Mouse (Mus musculus): ENCODE data around the gene B3gnt6.

The B3gnt6 gene

DNA sequence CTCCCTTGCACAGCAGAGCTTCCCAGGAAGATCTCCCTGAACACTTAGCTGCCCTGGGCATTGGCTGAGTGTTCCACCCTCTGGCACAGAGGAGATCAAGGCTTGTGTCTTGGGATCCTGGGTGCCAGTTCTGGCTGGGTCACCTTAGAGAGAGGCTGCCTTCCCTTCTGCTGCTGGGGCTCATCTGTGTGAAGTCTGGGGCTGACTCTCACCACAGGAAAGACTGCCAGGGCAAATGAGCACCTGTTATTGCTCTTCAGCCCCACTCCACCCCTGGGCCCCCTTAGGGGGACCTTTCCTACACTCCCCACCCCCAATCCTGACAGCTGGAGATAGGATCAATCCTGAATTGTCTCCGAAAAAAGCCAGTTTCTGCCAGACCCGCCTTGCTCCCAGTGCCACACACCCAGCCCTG lies 22.2 kb downstream of the B3gnt6 start:
- no peak for DNase-seq (ENCODE audit: low spot score)

DNA sequence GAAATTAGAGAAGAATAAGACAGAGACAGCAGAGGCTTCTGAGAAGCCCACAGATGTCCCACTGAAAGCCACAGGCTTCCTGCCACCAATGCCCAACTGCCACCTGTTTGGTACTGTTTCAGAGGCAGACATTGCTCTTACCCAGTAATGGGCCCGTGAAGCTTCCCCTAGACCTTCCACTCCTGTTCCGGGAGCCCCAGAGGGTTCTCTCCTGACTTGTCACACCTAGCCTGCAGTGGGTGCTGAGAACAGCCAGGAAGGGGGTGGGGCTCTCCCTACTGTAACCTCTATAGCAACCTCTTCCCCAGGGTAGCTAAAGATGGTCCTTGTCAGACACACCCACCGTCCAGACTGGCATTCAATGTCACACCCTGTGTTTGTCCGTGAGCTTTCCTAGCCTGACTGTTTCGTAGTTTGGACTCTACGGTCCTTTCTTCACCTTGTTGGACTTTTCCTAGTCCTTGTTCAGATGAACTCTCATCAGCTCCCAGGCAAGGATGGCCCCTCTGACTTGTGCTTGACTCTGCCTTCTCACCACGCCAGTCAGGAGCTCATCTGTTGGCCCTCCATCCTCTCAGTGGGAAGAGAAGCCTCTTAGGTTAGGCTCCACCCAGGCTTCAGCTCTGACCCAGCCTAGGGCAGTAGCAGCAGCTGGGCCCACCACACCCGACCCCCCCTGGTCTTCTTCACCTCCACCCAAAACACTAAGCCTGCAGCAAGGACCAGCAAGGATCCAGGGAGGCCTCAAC lies 22.8 kb downstream of the B3gnt6 start:
- DNase-seq (ENCODE audit: low spot score), result no peak

DNA sequence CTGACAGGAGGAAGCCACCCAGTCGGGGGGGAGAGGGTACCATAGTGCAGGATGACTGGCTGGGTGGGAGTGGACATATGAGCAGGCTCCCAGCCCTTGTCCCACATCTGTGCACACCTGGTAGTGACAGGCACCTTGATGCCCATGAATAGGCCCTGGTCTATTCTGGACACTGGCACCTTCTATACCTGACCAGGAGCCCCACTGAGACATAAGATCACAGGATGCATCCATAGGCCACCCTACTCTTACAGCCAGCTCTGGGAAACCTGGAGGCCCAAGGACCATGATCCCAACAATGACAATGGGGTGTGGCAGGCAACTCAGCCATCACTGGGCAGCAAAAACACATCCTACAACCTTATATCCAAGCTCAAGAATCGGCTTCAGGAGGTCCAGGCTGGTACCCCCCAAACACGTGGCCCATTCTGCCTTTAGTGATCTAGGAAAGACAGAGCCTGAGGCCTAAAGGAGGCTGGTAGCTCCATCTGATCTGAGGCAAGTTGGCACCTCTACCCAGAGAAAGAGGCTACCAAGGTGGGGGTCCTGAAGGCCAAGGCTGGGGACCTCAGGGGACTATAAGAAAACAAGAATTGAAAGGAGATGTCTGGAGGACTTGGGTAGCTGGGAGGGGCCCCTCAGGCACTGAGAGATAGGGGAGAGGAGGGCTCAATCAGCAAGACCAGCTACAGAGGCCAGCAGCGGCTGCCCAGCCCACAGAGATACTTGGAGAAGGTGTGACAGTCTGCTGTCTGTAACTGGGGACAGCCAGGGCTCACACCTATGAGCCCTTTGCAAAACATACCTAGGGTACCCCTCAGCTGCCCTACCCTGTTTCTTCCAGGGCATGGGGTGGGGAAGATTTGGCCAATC lies 24.2 kb downstream of the B3gnt6 start:
- DNase-seq (ENCODE audit: low spot score), result no peak

DNA sequence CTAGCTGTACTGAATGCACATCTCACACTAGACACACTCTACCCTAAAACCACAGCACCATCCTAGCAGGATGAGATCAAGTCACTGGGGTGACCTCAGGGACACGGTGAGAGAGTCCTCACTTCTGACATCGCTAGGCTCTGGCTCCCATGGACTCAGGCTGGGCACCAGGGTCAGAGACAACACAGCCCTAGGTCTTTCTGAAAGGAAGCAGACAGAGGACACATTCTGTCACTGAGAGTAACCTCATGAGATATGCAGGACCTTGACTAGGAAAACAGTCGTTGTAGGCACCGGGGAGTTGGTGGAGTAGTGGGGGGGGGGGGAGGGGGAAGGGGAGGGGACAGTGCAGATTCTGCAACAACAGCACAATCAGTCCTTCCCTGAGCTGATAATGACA lies 25.9 kb downstream of the B3gnt6 start:
- no peak for DNase-seq (ENCODE audit: low spot score)

DNA sequence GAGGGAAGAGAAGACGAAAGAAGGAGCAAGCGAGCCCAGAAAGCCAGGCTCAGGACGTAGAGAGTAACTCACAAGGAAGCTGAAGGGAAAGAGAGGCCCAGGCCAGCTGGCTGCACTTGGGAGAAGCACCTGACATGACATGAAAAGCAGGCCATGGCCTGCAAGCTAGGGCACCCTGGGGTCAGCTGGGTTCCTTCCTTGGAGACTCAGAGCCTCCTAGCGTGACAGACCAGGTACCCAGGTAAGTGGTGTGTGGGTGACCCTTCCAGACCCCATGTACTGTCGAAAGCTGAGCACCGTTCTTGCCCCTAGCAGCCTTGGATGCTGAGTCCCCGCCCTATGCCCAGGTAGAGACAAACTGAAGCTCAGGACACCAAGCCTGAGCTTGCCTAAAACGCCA lies 26.6 kb downstream of the B3gnt6 start:
- no peak for DNase-seq (ENCODE audit: low spot score)

DNA sequence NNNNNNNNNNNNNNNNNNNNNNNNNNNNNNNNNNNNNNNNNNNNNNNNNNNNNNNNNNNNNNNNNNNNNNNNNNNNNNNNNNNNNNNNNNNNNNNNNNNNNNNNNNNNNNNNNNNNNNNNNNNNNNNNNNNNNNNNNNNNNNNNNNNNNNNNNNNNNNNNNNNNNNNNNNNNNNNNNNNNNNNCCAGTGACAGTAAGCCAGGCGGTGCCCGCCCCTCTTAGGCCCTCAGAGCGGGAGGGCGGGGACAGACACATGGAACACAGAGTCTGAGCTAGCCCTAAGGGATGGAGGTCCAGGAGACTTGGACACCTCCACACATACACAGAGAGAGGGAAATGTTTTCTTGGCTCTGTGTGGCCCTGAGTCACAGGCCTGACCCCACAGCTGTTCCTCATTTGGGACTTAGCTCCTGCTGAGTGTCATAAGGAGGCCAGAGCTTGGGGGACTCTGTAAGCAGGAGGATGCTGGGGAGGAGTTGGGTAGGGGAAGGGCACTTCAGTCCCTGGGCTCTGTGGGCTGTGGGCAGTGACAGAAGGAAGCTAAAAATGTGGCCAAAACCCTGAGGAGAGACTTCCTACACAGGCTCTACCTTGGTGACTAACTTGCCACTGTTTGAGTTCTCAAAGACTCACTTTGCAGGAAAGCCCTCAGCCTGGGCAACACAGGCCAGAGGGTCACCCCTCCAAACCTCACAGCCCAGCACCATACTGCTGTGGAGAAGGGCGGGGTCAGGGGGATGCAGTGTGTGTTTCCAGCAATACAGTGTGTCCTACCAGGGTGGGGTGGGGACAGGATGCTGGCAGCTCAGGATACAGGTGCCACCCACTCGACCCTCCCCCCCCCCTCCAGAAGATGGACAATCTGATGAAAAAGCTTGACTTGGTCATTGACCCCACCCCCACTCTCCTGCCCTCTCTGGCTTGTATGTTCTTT lies 27.9 kb downstream of the B3gnt6 start:
- DNase-seq (ENCODE audit: low spot score), result peak; percentile 85

DNA sequence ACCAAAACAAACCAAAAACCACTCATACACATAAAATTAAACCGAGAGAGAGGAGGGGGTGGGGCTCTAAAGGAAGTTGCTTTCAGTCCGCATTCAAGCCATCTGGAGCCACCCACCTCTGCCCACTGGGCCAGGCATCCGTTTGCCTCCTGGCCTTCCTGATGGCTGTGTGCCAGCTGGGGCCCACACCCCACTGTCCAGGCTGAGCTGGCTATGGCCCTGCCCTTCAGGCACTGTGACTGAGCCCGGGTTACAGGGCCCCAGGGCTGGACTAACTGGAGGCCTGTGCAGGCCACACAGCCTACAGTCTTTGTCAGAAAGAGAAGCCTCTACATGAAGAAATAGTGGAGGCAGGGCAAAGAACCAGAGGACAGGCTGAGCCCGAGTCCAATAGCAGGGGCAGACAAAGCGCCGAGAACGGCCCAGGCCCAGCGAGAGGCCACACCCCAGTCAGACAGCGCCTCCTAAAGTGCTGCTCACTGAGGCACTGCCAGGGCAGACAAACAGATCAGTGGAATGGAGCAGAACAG lies 34.2 kb downstream of the B3gnt6 start:
- peak; percentile 85 for DNase-seq (ENCODE audit: low spot score)

DNA sequence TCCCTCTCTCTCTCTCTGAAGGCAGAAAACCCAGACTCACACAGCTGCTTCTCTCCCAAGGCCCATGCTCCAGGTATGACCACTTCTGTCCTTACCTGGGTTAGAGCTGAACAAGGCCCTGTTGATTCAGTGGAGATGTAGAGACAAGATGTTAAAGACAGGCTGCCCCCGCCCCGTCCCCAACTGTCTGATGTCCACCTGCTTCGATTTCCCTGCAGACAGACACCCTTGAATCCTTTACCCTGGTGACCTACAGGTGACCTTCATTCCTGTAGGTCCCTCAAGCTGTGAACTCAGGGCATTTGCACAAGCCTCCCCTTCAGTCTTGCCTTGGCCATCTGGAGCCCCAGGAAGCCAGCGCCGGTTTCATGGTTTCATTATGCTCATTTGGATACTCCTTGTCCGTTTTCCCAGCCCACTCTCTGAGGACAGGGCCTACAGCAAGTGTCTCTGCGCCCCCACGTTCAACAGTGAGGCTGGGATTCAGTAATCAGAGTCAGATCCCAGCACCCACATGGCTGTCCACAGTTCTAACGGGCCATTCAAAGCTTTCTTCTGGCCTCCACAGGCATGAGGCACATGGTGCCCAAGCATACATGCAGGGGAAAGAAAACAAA lies 34.8 kb downstream of the B3gnt6 start:
- DNase-seq (ENCODE audit: low spot score), result no peak

DNA sequence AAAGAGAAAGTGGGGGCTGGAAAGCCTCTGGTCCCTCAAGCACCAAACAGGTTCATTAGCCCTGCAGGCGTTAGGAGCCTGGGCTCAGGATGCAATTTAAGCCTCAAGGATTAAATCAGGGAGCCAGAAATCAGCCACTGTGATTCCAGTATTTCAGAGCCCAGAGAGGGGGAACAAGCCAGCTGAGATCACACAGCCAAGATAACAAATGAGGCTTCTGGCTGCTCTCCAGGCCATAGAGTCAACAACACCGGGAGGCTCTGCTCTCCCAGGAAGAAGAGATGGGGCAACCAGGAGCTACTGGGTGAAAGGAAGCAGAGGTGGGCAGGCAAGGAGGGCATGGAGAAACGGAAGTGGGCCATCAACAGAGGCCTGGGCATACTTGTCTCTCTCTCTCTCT lies 35.6 kb downstream of the B3gnt6 start:
- peak; percentile 71 for DNase-seq (ENCODE audit: low spot score)

DNA sequence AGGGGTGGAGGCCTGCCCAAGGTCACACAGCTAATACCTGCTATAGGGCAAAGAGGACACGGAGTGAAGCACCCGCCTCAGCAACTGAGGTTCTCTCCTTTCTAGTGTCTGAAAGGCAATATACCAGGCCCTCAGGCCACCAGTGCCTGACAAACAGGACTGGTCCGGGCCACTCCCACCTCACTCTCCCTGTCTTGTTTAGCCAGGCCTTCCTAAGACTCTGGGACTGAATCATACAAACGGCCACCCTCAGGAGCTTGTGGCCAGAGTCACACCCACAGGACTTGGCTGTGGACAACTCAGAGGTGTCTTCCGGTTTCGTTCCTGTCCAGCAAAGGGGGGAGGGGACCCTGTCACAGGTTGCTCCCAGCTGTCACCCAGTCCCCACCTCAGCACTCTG lies 37.0 kb downstream of the B3gnt6 start:
- DNase-seq (ENCODE audit: low spot score), result no peak

DNA sequence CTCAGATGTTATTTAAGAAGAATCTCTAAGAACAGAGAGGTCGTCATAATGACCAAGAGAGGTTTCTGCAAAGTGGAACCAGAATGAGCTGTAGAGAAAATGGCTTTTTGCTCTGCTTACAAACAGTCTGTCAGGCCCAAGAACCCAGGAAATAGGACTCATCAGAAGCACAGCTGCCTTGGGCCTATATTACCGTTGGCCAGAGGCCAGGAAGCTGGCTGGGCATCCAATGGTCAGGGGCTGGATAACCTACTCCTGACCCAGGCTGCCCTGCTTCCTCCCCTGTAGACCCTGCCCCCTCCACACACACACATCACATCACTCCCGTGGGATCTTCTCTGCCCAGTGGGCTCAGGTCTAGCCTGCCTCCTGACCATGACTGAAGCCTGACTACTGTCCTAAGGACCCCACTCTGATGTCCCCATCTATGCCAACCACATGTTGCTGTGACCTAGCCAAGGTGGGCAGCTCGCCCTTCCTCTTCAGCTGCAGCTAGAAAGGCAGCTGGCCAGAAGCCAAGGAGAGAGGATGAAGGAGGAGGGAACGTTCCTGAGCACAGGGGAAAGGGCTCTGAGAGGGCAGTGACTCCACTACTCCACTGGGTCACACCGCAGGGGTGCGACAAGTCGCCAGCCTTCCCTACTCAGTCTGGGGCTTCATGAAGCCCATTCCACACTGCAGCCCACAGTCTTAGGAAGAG lies 39.1 kb downstream of the B3gnt6 start:
- DNase-seq (ENCODE audit: low spot score), result peak; percentile 59

DNA sequence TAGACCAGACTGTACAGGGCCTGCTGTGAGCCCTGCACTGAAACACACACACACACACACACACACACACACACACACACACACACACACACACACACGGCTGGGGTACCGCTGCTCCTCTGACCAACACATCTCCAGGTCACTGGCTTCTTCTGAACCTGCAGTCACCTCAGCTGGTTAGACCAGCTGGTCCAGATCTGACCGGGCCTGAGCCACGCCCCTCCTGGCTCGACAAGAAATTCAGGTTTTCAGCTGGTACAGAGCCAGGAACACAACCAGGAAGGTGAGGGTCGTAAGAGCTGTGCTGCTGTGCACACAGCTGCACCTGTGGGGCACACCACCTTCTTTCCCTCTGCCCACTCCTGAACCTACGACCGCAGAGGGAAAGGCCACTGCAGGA lies 40.8 kb downstream of the B3gnt6 start:
- no peak for DNase-seq (ENCODE audit: low spot score)

DNA sequence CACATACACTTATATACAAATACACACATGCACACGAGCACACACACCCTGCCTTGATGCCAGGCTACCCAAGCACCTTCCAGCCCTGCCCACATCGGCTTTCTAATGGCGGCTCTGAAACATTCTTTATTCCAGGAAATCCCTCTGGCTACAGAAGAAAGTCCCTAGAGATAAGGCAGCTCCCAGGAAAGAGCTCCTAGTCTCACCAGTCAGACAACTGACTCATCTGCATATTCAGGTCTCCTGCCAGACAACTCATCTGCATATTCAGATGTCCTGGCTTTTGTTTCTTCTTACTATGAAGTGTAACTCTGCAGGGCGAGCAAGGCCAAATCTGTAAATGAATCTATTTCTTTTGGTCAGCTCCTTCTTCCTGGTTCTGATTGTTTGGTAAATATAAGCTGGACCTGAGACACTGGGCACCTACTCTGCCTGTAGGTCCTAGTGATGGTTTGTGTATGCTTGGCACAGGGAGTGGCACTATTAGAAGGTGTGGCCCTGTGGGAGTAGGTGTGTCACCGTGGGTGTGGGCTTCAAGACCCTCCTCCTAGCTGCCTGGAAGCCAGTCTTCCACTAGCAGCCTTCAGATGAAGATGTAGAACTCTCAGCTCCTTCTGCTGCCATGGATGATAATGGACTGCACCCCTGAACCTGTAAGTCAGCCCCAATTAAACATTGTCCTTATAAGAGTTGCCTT lies 41.5 kb downstream of the B3gnt6 start:
- DNase-seq (ENCODE audit: low spot score), result no peak

DNA sequence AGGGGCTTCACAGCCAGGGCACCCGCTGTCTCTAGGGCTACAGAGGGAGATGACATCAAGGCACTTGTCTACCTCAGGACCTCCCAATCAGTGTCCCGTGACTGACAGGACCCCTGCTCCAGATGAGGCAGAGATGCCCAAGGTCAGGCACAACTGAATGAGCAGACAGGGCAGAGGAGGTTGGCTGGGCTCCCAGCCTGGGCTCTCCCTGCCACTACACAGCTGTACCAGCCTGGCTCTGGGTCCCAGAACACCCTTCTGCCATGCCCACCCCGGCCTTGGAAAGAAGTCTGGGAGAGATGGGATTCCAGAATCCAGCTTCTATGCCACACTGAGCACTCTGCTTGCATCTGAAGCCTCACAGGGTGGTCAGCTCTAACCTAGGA lies 43.0 kb downstream of the B3gnt6 start:
- peak; percentile 80 for DNase-seq (ENCODE audit: low spot score)

DNA sequence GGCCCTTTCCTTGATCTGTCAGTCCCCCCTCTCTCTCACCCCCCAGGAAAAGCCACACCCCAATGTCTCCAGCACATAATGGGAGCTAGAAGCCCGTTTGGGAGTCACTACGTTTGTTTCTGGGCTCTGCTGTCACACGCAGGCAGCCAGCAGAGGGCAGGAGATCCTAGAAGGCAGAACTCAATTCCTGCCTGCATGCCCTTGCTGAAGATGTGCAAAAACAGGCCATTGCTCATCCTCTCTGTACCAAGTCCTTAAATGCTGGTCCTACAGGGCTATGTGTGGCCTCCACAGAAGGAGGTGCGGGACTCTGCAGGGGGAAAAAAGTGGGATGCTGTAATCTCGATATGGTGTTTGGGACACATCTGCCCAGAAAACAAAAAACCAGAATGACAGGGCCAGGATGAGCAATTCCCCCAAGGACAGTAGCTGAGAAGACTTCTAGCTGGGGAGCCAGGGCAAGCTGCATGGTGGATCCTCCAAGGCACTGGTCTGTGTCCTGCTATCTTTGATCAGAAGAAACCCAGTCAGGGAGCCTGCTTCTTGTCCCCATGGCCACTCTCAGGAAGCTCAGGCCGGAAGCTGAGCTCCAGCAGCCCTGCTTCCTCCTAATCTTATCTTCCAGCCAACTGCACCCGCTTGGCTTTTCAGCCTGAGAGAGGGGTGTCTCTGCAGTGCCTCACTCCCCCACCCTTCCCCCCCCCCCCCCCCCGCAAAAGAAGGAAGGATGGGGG lies 43.6 kb downstream of the B3gnt6 start:
- DNase-seq (ENCODE audit: low spot score), result peak; percentile 91

DNA sequence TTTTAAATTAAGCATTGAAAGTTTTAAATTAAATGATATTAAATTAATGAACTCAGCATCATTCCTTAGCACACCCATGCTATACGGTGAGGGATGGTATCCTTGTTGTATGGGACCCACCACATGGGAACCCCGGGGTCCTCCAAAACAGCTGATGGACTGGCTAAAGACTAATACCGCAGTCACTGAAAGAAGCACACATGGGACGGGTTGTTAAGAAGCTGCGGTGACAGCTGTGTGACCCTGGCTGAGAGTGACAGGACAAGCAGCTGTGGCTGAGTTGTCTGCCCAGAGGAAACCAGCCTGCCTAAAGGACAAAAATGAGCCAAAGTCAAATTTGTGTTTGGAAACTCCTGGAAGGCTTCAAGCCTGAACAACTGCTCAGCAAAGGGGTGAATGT lies 45.4 kb downstream of the B3gnt6 start:
- no peak for DNase-seq (ENCODE audit: low spot score)

DNA sequence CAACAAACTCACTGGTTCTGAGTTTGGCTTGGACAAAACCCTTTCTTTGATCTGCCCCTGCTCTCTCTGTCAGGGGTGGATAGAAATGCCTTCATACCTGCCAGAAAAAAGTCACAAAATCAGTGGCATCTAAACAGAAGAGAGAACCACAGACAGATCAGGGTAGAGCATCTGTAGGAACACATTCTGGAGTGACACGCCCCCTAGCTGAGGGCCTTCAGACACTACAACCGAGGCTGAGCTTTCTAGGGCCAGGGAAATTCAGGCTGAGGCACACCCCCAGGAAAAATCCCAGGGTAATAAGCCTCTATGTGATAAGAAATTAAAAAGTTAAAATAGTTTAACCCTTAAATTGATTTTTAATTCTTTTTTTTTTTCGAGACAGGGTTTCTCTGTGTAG lies 45.9 kb downstream of the B3gnt6 start:
- no peak for DNase-seq (ENCODE audit: low spot score)

DNA sequence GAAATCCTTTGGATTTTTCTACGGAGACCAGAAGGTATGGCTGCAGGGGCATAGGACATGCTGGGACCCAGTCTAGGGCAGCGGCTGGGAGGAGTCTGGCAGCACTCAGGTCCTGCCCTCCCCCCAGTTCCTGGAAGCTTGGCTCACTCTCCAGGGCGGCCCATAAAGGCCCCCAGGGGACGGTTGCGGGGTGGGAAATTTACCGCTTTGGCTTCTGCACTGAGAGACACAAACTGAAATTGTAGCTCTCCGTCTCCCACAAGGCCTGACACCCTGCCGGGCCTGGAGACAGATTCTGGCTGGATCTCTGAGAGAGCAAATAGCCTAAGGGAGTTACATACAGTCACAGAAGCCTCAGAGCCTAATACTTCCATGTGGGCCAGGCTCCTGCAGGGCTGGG lies 46.9 kb downstream of the B3gnt6 start:
- peak; percentile 55 for DNase-seq (ENCODE audit: low spot score)

DNA sequence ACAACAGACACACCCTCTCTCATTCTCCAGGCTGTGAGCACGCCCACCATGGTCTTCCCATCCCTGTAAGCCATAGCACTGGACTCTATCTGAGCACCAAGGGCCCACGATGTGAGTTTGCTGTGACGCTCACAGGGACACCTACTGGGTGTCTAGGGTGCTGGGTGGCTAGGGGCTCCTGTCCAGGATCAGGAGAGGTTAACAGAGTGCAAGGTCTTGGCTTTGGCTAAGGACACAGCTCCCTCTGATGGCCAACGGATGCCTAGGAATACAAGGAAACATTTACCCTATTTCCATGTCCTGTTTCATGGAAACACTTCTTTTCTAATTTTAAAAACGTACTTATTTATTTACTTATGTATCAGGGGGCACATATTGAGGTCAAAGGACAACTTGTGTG lies 48.8 kb downstream of the B3gnt6 start:
- DNase-seq (ENCODE audit: low spot score), result no peak

DNA sequence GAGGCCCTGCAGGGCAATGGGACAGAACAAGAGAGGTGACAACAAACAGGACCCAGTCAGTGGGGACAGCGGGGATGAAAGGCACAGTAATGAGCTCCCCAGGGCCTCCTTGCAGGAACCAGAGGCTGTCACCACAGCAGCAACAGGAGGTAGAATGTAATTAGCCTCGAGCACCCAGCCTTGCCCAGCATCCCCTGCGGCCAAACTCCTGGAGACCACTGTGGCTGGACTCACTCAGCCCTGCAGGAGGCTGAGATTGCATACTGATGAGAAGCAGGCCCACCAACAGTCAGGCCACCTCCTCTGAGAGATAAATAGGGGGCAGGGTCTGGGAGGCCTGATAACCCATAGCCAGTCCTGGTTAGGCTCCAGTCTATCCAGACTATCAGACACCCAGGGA lies 49.5 kb downstream of the B3gnt6 start:
- peak; percentile 65 for DNase-seq (ENCODE audit: low spot score)
